Mouse (Mus musculus): ENCODE results near the gene Rtbdn. TPM values are rescaled to one million over a fixed set of nuclear protein-coding genes. Genes with fewer than 3 reads are reported as not detected.

Gene Rtbdn
- polyA plus RNA-seq, 2 experiments, result not detected

GRCm38 (mm10) chr8:84989810-84990209 lies 43.0 kb downstream of the Rtbdn start:
- ATAC-seq (ENCODE audit: low FRiP score, low read depth) (peak; percentile 69), DNase-seq (ENCODE audit: low spot score) (peak; percentile 89)
- peaks cover 16% of the 10 kb centered on the region for H3K4me1 ChIP-seq (ENCODE audit: control insufficient read depth, insufficient read depth, low read length)
- H3K4me3 ChIP-seq (replicated peaks; ENCODE audit: low read length), result peak overlapping the region; percentile 67
- 0 out of 2 replicates have a peak, but pooled peaks cover 3% of the 10 kb centered on the region for H3K36me3 ChIP-seq (ENCODE audit: control insufficient read depth, insufficient read depth, low read length)
- no peak for TF ChIP-seq POLR2A (IDR thresholded peaks at IDR 0.05; ENCODE audit: borderline replicate concordance, extremely low read depth, insufficient read depth, insufficient read length)
- no peaks in the 10 kb centered on the region for H3K27me3 ChIP-seq (ENCODE audit: control insufficient read depth, insufficient read depth, low read length)
- peak overlapping the region; percentile 69 for H3K9ac ChIP-seq (ENCODE audit: low read depth, low read length, severe bottlenecking)
- no peaks in the 10 kb centered on the region for H3K9me3 ChIP-seq (ENCODE audit: control insufficient read depth, low read length)
- H3K4me2 ChIP-seq (replicated peaks; ENCODE audit: low read depth, low read length, severe bottlenecking), result peak overlapping the region; percentile 75
- under 1% methylated on average over 15 of the region's 15 CpGs for WGBS
- H3K27ac ChIP-seq (replicated peaks; ENCODE audit: low read depth, low read length), result peak overlapping the region; percentile 44; the same call in 1 of the 2 replicates

GRCm38 (mm10) chr8:84990349-84990748 lies 43.6 kb downstream of the Rtbdn start, which contains the start of gene Hook2:
Hook2 (plus strand) TSS chr8:84990603.
- no peaks in the 10 kb centered on the region for H3K27me3 ChIP-seq (ENCODE audit: control insufficient read depth, insufficient read depth, low read length)
- DNase-seq (ENCODE audit: low spot score) (peak; percentile 98), ATAC-seq (ENCODE audit: low FRiP score, low read depth) (peak; percentile 94)
- H3K9me3 ChIP-seq (ENCODE audit: control insufficient read depth, low read length), result no peaks in the 10 kb centered on the region
- H3K9ac ChIP-seq (ENCODE audit: low read depth, low read length, severe bottlenecking), result peak within 1 kb of the TSS; percentile 69
- H3K4me3 ChIP-seq (replicated peaks; ENCODE audit: low read length), result peak within 1 kb of the TSS; percentile 67
- H3K4me2 ChIP-seq (replicated peaks; ENCODE audit: low read depth, low read length, severe bottlenecking), result peak within 1 kb of the TSS; percentile 75
- H3K36me3 ChIP-seq (ENCODE audit: control insufficient read depth, insufficient read depth, low read length), result 0 out of 2 replicates have a peak, but pooled peaks cover 6% of the 10 kb centered on the region
- 5% methylated on average over 26 of the region's 28 CpGs for WGBS
- H3K27ac ChIP-seq (replicated peaks; ENCODE audit: low read depth, low read length), result peak within 1 kb of the TSS; percentile 44; the same call in 1 of the 2 replicates
- H3K4me1 ChIP-seq (ENCODE audit: control insufficient read depth, insufficient read depth, low read length), result peaks cover 11% of the 10 kb centered on the region
- peak; percentile 70; the same call in 1 of the 2 replicates for TF ChIP-seq POLR2A (IDR thresholded peaks at IDR 0.05; ENCODE audit: borderline replicate concordance, extremely low read depth, insufficient read depth, insufficient read length)

GRCm38 (mm10) chr8:84990836-84991235 lies 44.0 kb downstream of the Rtbdn start:
- no peak for TF ChIP-seq POLR2A (IDR thresholded peaks at IDR 0.05; ENCODE audit: borderline replicate concordance, extremely low read depth, insufficient read depth, insufficient read length)
- DNase-seq (ENCODE audit: low spot score), result peak; percentile 79
- 1% methylated on average over 15 of the region's 15 CpGs for whole genome bisulfite sequencing
- no peaks in the 10 kb centered on the region for H3K27me3 ChIP-seq (ENCODE audit: control insufficient read depth, insufficient read depth, low read length)
- ATAC-seq (ENCODE audit: low FRiP score, low read depth), result peak; percentile 19; the same call in 1 of the 2 replicates
- peak overlapping the region; percentile 67 for H3K4me3 ChIP-seq (replicated peaks; ENCODE audit: low read length)
- H3K36me3 ChIP-seq (ENCODE audit: control insufficient read depth, insufficient read depth, low read length), result 0 out of 2 replicates have a peak, but pooled peaks cover 6% of the 10 kb centered on the region
- no peaks in the 10 kb centered on the region for H3K9me3 ChIP-seq (ENCODE audit: control insufficient read depth, low read length)
- H3K27ac ChIP-seq (replicated peaks; ENCODE audit: low read depth, low read length), result 0 out of 2 replicates have a peak overlapping the region, but pooled peaks have one; percentile 43
- peaks cover 8% of the 10 kb centered on the region for H3K4me1 ChIP-seq (ENCODE audit: control insufficient read depth, insufficient read depth, low read length)
- peak overlapping the region; percentile 69 for H3K9ac ChIP-seq (ENCODE audit: low read depth, low read length, severe bottlenecking)
- H3K4me2 ChIP-seq (replicated peaks; ENCODE audit: low read depth, low read length, severe bottlenecking), result peak overlapping the region; percentile 75

DNA sequence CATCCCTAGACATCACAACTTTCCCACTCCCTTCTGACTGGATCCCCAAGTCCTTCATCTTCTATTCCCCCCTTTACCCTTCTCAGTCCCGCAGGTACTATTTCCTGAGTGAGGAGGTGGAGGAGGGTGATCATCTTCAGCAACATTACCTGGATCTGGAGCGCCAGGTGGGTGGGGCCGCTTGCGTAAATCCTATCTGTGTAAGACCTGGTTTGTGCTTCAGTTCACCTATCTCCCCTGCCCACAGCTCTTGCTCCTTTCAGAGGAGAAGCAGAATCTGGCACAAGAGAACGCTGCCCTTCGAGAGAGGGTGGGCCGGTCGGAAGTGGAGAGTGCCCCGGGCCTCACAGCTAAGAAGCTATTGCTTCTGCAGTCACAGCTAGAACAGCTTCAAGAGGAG lies 47.6 kb downstream of the Rtbdn start:
- no peak overlapping the region for H3K9ac ChIP-seq (ENCODE audit: low read depth, low read length, severe bottlenecking)
- H3K27ac ChIP-seq (replicated peaks; ENCODE audit: low read depth, low read length), result no peak overlapping the region
- H3K4me3 ChIP-seq (replicated peaks; ENCODE audit: low read length), result no peak overlapping the region
- H3K4me2 ChIP-seq (replicated peaks; ENCODE audit: low read depth, low read length, severe bottlenecking), result no peak overlapping the region
- 0 out of 2 replicates have a peak, but pooled peaks cover 6% of the 10 kb centered on the region for H3K36me3 ChIP-seq (ENCODE audit: control insufficient read depth, insufficient read depth, low read length)
- TF ChIP-seq POLR2A (IDR thresholded peaks at IDR 0.05; ENCODE audit: borderline replicate concordance, extremely low read depth, insufficient read depth, insufficient read length), result no peak
- 91% methylated on average over 9 of the region's 9 CpGs for WGBS
- peaks cover 6% of the 10 kb centered on the region for H3K4me1 ChIP-seq (ENCODE audit: control insufficient read depth, insufficient read depth, low read length)
- no peak for DNase-seq (ENCODE audit: low spot score)
- no peaks in the 10 kb centered on the region for H3K9me3 ChIP-seq (ENCODE audit: control insufficient read depth, low read length)
- H3K27me3 ChIP-seq (ENCODE audit: control insufficient read depth, insufficient read depth, low read length), result no peaks in the 10 kb centered on the region
- ATAC-seq (ENCODE audit: low FRiP score, low read depth), result no peak

- Histone ChIP-seq H3K4me1 (ENCODE audit: control insufficient read depth, insufficient read depth, low read length) (peaks cover 4% of the 10 kb centered on the region), H3K27me3 (ENCODE audit: control insufficient read depth, insufficient read depth, low read length) (no peaks in the 10 kb centered on the region), H3K4me3 (replicated peaks; ENCODE audit: low read length) (no peak overlapping the region), H3K9ac (ENCODE audit: low read depth, low read length, severe bottlenecking) (no peak overlapping the region), H3K4me2 (replicated peaks; ENCODE audit: low read depth, low read length, severe bottlenecking) (no peak overlapping the region), H3K9me3 (ENCODE audit: control insufficient read depth, low read length) (no peaks in the 10 kb centered on the region), H3K27ac (replicated peaks; ENCODE audit: low read depth, low read length) (no peak overlapping the region), H3K36me3 (ENCODE audit: control insufficient read depth, insufficient read depth, low read length) (0 out of 2 replicates have a peak, but pooled peaks cover 6% of the 10 kb centered on the region)
- peak; percentile 50 for DNase-seq (ENCODE audit: low spot score)
- ATAC-seq (ENCODE audit: low FRiP score, low read depth), result peak; percentile 61
- no peak for TF ChIP-seq POLR2A (IDR thresholded peaks at IDR 0.05; ENCODE audit: borderline replicate concordance, extremely low read depth, insufficient read depth, insufficient read length)
- 17% methylated on average over 24 of the region's 25 CpGs for WGBS
Observed at GRCm38 (mm10) chr8:84995680-84996079, 48.9 kb downstream of the Rtbdn start.

Data from limb, embryonic 14.5 days (tissue).